Mouse (Mus musculus) heart, adult 11 months (tissue): ENCODE data around the gene Axdnd1.
A peak's percentile ranks its signal among the peaks of the same experiment; 100 is the strongest.

Source experiments
- DNase-seq: peaks from one replicate; pipeline ENCODE4 v3.0.0; 2022

Gene Axdnd1

GRCm38 (mm10) chr1:156310630-156311029 lies 110.3 kb downstream of the Axdnd1 start, which contains the start of gene Nphs2:
Gene Nphs2 (plus strand): TSS chr1:156310727.
- DNase-seq, result peak; percentile 61

GRCm38 (mm10) chr1:156308595-156308994 lies 112.4 kb downstream of the Axdnd1 start:
- peak; percentile 43 for DNase-seq

- DNase-seq, result peak; percentile 83
These were observed 117.8 kb downstream of the Axdnd1 start, which contains the start of gene Tdrd5 for GRCm38 (mm10) chr1:156302911-156303749. Gene Tdrd5 (minus strand): TSS chr1:156303664.

GRCm38 (mm10) chr1:156290016-156290415 lies 130.9 kb downstream of the Axdnd1 start:
- no peak for DNase-seq

GRCm38 (mm10) chr1:156289222-156289587 lies 131.8 kb downstream of the Axdnd1 start:
- peak; percentile 36 for DNase-seq

GRCm38 (mm10) chr1:156288556-156289221 lies 132.3 kb downstream of the Axdnd1 start:
- DNase-seq, result peak; percentile 25

GRCm38 (mm10) chr1:156285541-156285896 lies 135.4 kb downstream of the Axdnd1 start:
- DNase-seq, result no peak

- DNase-seq, result peak; percentile 53
These were observed 136.0 kb downstream of the Axdnd1 start for GRCm38 (mm10) chr1:156284851-156285540.

GRCm38 (mm10) chr1:156284207-156284606 lies 136.8 kb downstream of the Axdnd1 start:
- DNase-seq, result peak; percentile 61

GRCm38 (mm10) chr1:156280131-156280530 lies 140.8 kb downstream of the Axdnd1 start:
- DNase-seq, result peak; percentile 40

GRCm38 (mm10) chr1:156273647-156274046 lies 147.3 kb downstream of the Axdnd1 start:
- DNase-seq, result peak; percentile 73
